Mouse (Mus musculus): Measurements from ENCODE around the gene Nog. TPM values are rescaled to one million over a fixed set of nuclear protein-coding genes. Genes with fewer than 3 reads are reported as not detected.
A peak's percentile ranks its signal among the peaks of the same experiment; 100 is the strongest.

The Nog gene
- polyA plus RNA-seq, 1 experiment from 2014 or later: 0.24 TPM

DNA sequence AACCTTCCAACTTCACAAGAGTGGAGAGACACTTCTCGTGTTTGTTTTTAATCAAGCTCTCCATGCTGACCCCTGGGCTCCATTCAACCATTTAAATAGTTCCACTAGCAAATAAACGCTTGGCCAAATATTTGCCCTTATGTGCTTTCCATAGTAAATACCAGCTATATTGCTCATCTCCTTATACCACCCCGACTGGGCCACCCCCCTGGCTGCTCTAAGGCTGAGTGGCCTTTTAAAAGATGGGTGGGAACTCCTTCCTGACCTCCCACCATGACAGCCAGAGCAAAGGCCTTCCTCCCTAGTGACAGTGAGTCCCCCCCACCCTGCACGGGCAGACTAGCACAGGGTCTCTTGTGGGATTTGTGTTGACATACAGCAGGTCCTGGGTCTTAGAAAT is 37.1 kb downstream of the Nog start:
- H3K4me2 ChIP-seq: no peak overlapping the region
- no peak overlapping the region for H3K4me3 ChIP-seq
- H3K36me3 ChIP-seq: no peaks in the 10 kb centered on the region
- no peaks in the 10 kb centered on the region for H3K9me3 ChIP-seq (replicated peaks)
- peaks cover 15% of the 10 kb centered on the region; the same call in 1 of the 2 replicates for H3K4me1 ChIP-seq (replicated peaks)
- 0 out of 2 replicates have a peak, but pooled peaks have one; percentile 10 for ATAC-seq (replicated peaks; ENCODE audit: insufficient number of reproducible peaks, insufficient read depth, low FRiP score, low read depth)
- no peaks in the 10 kb centered on the region for H3K27me3 ChIP-seq
- H3K27ac ChIP-seq: no peak overlapping the region
- 61% methylated on average over 4 of the region's 4 CpGs for WGBS
- no peak overlapping the region for H3K9ac ChIP-seq

- peaks cover 11% of the 10 kb centered on the region; the same call in 1 of the 2 replicates for H3K4me1 ChIP-seq (replicated peaks)
- WGBS: 85% methylated on average over 7 of the region's 7 CpGs
- H3K27ac ChIP-seq: no peak overlapping the region
- H3K4me2 ChIP-seq: no peak overlapping the region
- no peaks in the 10 kb centered on the region for H3K27me3 ChIP-seq
- no peak overlapping the region for H3K9ac ChIP-seq
- no peaks in the 10 kb centered on the region for H3K36me3 ChIP-seq
- no peak for ATAC-seq (replicated peaks; ENCODE audit: insufficient number of reproducible peaks, insufficient read depth, low FRiP score, low read depth)
- H3K4me3 ChIP-seq: no peak overlapping the region
- H3K9me3 ChIP-seq (replicated peaks): no peaks in the 10 kb centered on the region
Observed at GRCm38 (mm10) chr11:89259338-89259915, 42.7 kb downstream of the Nog start.

GRCm38 (mm10) chr11:89257893-89258292 is 44.2 kb downstream of the Nog start:
- Histone ChIP-seq H3K4me3 (no peak overlapping the region), H3K4me2 (no peak overlapping the region), H3K27ac (no peak overlapping the region), H3K4me1 (replicated peaks) (peaks cover 10% of the 10 kb centered on the region), H3K9ac (no peak overlapping the region), H3K36me3 (no peaks in the 10 kb centered on the region), H3K9me3 (replicated peaks) (no peaks in the 10 kb centered on the region), H3K27me3 (no peaks in the 10 kb centered on the region)
- ATAC-seq (replicated peaks; ENCODE audit: insufficient number of reproducible peaks, insufficient read depth, low FRiP score, low read depth): peak; percentile 61; the same call in 1 of the 2 replicates
- WGBS: 49% methylated on average over 2 of the region's 2 CpGs

- Histone ChIP-seq H3K9ac (no peak overlapping the region), H3K9me3 (replicated peaks) (no peaks in the 10 kb centered on the region), H3K4me2 (no peak overlapping the region), H3K4me1 (replicated peaks) (peaks cover 12% of the 10 kb centered on the region), H3K4me3 (no peak overlapping the region), H3K27ac (no peak overlapping the region), H3K27me3 (no peaks in the 10 kb centered on the region), H3K36me3 (no peaks in the 10 kb centered on the region)
- 74% methylated on average over 13 of the region's 13 CpGs for WGBS
- no peak for ATAC-seq (replicated peaks; ENCODE audit: insufficient number of reproducible peaks, insufficient read depth, low FRiP score, low read depth)
Observed at GRCm38 (mm10) chr11:89253973-89254372, 48.2 kb downstream of the Nog start.

Other genes with a start within 250 kb of the Nog start
- gene Dgke, start 235.5 kb downstream of the Nog start, polyA plus RNA-seq (2015; fragmentation: Nextera tagmentation; extraction: Ambion mirVana): 5.7 and 7.4 TPM in 2 replicates
- gene Gm525, start 228.5 kb downstream of the Nog start, polyA plus RNA-seq (2015; fragmentation: Nextera tagmentation; extraction: Ambion mirVana): 1.1 and 5.0 TPM in 2 replicates